Mouse (Mus musculus) limb, embryonic 13.5 days (tissue): ENCODE measurements around the gene 4930503E14Rik. TPM values are rescaled to one million over a fixed set of nuclear protein-coding genes. Genes with fewer than 3 reads are reported as not detected.
"Not testable (repeated sequence)": the region's sequence is repeated elsewhere in the genome, so short reads cannot be mapped to it uniquely, and the experiment has no call there.

Experiments
- ATAC-seq: fragments of 200-750 bp; cut with Nextera tagmentation; 2 replicates; pipeline ENCODE4 v1.8.0; 2017; ENCODE audit warnings: low read depth, moderate number of reproducible peaks, moderate TSS enrichment; ENCODE audit not compliant: low FRiP score
- H3K27ac ChIP-seq: fragments of 300-500 bp; sonication (generic); 2 replicates; pipeline ENCODE4 v1.5.1; 2015; ENCODE audit warnings: inconsistent platforms, mild to moderate bottlenecking, moderate library complexity
- H3K27me3 ChIP-seq: fragments of 300-500 bp; sonication (generic); 2 replicates; pipeline ENCODE4 v1.6.1; 2015; ENCODE audit warnings: mild to moderate bottlenecking, inconsistent platforms
- H3K36me3 ChIP-seq: fragments of 300-500 bp; sonication (generic); 2 replicates; pipeline ENCODE4 v1.6.1; 2015; ENCODE audit warnings: inconsistent platforms, mild to moderate bottlenecking, moderate library complexity
- H3K4me1 ChIP-seq: fragments of 300-500 bp; sonication (generic); 2 replicates; pipeline ENCODE4 v1.6.1; 2015; ENCODE audit warnings: inconsistent platforms
- H3K4me2 ChIP-seq: fragments of 300-500 bp; sonication (generic); replicated peaks from 2 replicates; pipeline ENCODE4 v1.6.1; 2015; ENCODE audit warnings: inconsistent platforms, mild to moderate bottlenecking, moderate library complexity
- H3K4me3 ChIP-seq: fragments of 300-500 bp; sonication (generic); 2 replicates; pipeline ENCODE4 v1.5.1; 2015; ENCODE audit warnings: moderate library complexity, mild to moderate bottlenecking, inconsistent platforms
- H3K9ac ChIP-seq: fragments of 300-500 bp; sonication (generic); 2 replicates; pipeline ENCODE4 v1.6.1; 2015; ENCODE audit warnings: mild to moderate bottlenecking, inconsistent platforms
- H3K9me3 ChIP-seq: fragments of 300-500 bp; sonication (generic); 2 replicates; pipeline ENCODE4 v1.6.1; 2016; ENCODE audit warnings: inconsistent platforms
- WGBS: fragments of 180-500 bp; shearing (Covaris S2); methylation state at CpG from one replicate; pipeline ENCODE4 v1.1.7; 2015; 5-methylcytosine and 5-hydroxymethylcytosine counted together
- polyA plus RNA-seq: library from polyadenylated mRNA; unstranded; fragments of >200 nt; fragmentation: Nextera tagmentation; extraction: Ambion mirVana; gene quantifications from 2 replicates; pipeline ENCODE4 v1.2.1, GENCODE M21; 2015

4930503E14Rik gene
- not detected in 2 replicates for polyA plus RNA-seq

DNA sequence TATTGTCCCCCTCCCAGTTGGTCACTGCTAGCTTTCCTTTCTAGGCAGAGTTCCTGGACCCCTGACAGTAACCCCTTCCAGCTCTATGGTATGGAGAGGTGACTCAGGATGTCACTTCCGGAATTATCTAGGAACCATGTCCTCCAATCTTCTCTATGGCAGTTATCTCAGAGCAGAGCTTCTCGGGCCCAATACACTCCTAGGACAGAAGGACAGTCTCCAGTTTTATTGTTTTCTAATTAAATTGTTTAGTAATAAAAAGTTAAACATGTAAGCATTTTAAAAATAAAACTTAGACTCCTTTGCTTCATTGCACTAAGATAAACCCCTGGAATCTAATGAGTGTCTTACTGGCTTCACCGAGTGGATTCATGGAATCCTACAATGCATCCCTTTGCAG lies at the start of gene 4930503E14Rik:
4930503E14Rik (minus strand) TSS at position 101 of the 400 bp plus-strand sequence.
- WGBS, result 88% methylated on average over 3 of the region's 3 CpGs
- H3K36me3 ChIP-seq, H3K27ac ChIP-seq, H3K27me3 ChIP-seq, H3K9me3 ChIP-seq, H3K4me1 ChIP-seq, H3K4me2 ChIP-seq, ATAC-seq, H3K9ac ChIP-seq, H3K4me3 ChIP-seq: not testable (repeated sequence)

DNA sequence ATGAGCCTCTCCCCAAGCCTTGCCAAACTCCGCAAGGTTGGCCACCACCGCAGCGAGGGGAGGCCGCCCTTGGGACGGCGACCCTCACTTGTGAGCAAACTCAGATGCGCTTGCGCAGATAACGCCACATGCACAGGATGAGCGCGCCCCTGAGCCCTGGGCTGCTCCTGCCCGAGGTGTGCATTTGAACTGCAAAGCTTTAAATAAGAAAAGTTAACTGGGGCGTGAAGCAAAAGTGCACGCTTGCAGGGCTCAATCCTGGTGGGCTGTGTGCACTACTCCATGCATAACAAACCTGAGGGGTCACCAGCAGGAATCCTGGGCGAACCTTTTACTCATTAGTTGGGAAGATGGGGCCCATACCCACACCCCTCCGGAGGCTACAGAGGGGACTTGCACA lies 35.0 kb upstream of the 4930503E14Rik start:
- no peaks in the 10 kb centered on the region for H3K4me1 ChIP-seq
- ATAC-seq, result no peak
- WGBS, result 92% methylated on average over 16 of the region's 16 CpGs

GRCm38 (mm10) chr14:44197361-44197760 lies 15.7 kb downstream of the 4930503E14Rik start, which contains the start of gene Gm8212:
TSS of gene Gm8212 (plus strand) at chr14:44197661.
- not testable (repeated sequence) for H3K9ac ChIP-seq, H3K4me2 ChIP-seq, H3K9me3 ChIP-seq, H3K4me3 ChIP-seq, H3K27me3 ChIP-seq, H3K36me3 ChIP-seq, H3K27ac ChIP-seq, ATAC-seq, H3K4me1 ChIP-seq
- 96% methylated on average over 2 of the region's 3 CpGs for WGBS

More for the DNA sequence above, 35.0 kb upstream of the 4930503E14Rik start:
- Histone ChIP-seq H3K27ac (no peak overlapping the region), H3K27me3 (no peaks in the 10 kb centered on the region), H3K36me3 (no peaks in the 10 kb centered on the region), H3K9ac (no peak overlapping the region), H3K9me3 (peaks cover 3% of the 10 kb centered on the region; the same call in 1 of the 2 replicates), H3K4me3 (no peak overlapping the region), H3K4me2 (no peak overlapping the region)

DNA sequence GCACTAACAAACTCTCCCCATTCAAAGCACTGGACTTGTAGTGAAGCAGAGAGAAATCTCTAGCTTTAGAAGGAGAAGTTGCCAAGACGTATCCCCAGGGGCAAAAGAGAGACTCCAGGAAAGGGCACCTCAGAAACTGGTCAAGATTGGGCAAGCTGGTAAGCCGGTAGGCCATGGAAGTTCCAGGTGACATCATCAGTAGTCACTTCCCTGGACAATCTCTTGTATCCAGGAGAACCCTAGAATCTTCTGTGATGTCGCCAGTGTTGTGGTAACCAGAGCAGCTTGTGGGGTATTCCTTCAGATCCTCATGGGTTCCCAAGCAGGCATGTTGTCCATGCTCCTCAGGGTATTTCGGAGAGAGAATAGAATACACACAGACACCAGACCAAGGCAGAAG lies 89.5 kb downstream of the 4930503E14Rik start, which contains the start of gene Gm3327:
Gm3327 (plus strand) TSS at position 301 of the 400 bp plus-strand sequence.
- not testable (repeated sequence) for ATAC-seq, H3K27ac ChIP-seq, H3K4me1 ChIP-seq, H3K9ac ChIP-seq, H3K4me3 ChIP-seq, H3K9me3 ChIP-seq, H3K4me2 ChIP-seq, H3K27me3 ChIP-seq, H3K36me3 ChIP-seq
- WGBS, result 92% methylated on average over 4 of the region's 4 CpGs

Other genes with a start within 250 kb of the 4930503E14Rik start
- gene Ang6, start 211.0 kb downstream of the 4930503E14Rik start, polyA plus RNA-seq, result not detected in 2 replicates
- gene Ear2, start 110.6 kb downstream of the 4930503E14Rik start, polyA plus RNA-seq, result not detected in 2 replicates
- not detected in 2 replicates for gene Gm3327, start 89.4 kb downstream of the 4930503E14Rik start, polyA plus RNA-seq
- gene Gm8212, start 15.6 kb downstream of the 4930503E14Rik start, polyA plus RNA-seq, result not detected in 2 replicates
- not detected in 2 replicates for gene Gm8220, start 72.3 kb upstream of the 4930503E14Rik start, polyA plus RNA-seq
- not detected in 2 replicates for gene Gm5930, start 125.3 kb upstream of the 4930503E14Rik start, polyA plus RNA-seq
- gene Gm8229, start 152.1 kb upstream of the 4930503E14Rik start, polyA plus RNA-seq, result not detected in 2 replicates
- not detected in 2 replicates for gene Gm3371, start 197.4 kb upstream of the 4930503E14Rik start, polyA plus RNA-seq
- not detected in 2 replicates for gene Gm8232, start 220.4 kb upstream of the 4930503E14Rik start, polyA plus RNA-seq